Mouse (Mus musculus): Measurements from ENCODE around the gene Csf3r. TPM values are rescaled to one million over a fixed set of nuclear protein-coding genes. Genes with fewer than 3 reads are reported as not detected.

Csf3r gene
- polyA plus RNA-seq, 1 experiment from 2014 or later = 0.17 TPM

DNA sequence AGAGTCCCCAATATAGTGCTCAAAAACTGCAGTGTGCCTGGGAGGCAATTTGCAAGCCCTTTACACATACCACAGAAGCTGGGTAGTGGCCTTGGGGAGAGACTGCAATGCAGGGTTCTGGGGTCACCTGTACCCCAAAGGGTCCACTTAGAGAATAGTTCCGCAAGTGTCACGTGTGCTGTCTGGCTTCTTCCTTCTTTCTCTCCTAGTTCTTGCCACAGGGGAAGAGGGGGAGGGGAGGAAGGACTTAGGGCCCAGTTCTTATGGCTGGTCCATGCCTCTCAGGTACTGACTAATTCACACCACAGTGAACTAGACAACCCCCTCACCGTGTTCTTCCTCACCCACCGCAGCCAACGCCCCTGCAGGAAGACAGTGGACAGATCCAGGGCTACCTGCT lies 11.1 kb downstream of the Csf3r start:
- TF ChIP-seq EP300 (optimal IDR thresholded peaks at IDR 0.05) = no peak
- no peak for TF ChIP-seq CTCF (IDR thresholded peaks at IDR 0.05; ENCODE audit: low read depth)
- WGBS = 87% methylated on average over 5 of the region's 5 CpGs
- no peaks in the 10 kb centered on the region for H3K4me1 ChIP-seq (replicated peaks; ENCODE audit: control insufficient read depth, insufficient read depth)
- no peak overlapping the region for H3K4me3 ChIP-seq (ENCODE audit: low read depth, low read length)
- ATAC-seq (ENCODE audit: low FRiP score, low TSS enrichment) = no peak
- no peaks in the 10 kb centered on the region for H3K27me3 ChIP-seq (ENCODE audit: control insufficient read depth, insufficient read depth, low read length)
- H3K9me3 ChIP-seq (ENCODE audit: control insufficient read depth, low read length) = no peaks in the 10 kb centered on the region
- H3K27ac ChIP-seq (replicated peaks) = no peak overlapping the region
- H3K9ac ChIP-seq (ENCODE audit: low read length) = no peak overlapping the region
- DNase-seq (ENCODE audit: low spot score) = no peak
- H3K36me3 ChIP-seq (ENCODE audit: control insufficient read depth, insufficient read depth, low read length) = no peaks in the 10 kb centered on the region
- no peak overlapping the region for H3K4me2 ChIP-seq (replicated peaks; ENCODE audit: low read depth)

- Histone ChIP-seq H3K9me3 (ENCODE audit: control insufficient read depth, low read length) (no peaks in the 10 kb centered on the region), H3K27me3 (ENCODE audit: control insufficient read depth, insufficient read depth, low read length) (no peaks in the 10 kb centered on the region), H3K36me3 (ENCODE audit: control insufficient read depth, insufficient read depth, low read length) (0 out of 2 replicates have a peak, but pooled peaks cover 5% of the 10 kb centered on the region), H3K9ac (ENCODE audit: low read length) (peak within 1 kb of the TSS; percentile 86), H3K4me3 (ENCODE audit: low read depth, low read length) (peak within 1 kb of the TSS; percentile 88), H3K4me2 (replicated peaks; ENCODE audit: low read depth) (peak within 1 kb of the TSS; percentile 95), H3K27ac (replicated peaks) (peak within 1 kb of the TSS; percentile 76; the same call in 1 of the 2 replicates), H3K4me1 (replicated peaks; ENCODE audit: control insufficient read depth, insufficient read depth) (peaks cover 4% of the 10 kb centered on the region; the same call in 1 of the 2 replicates)
- ATAC-seq (ENCODE audit: low FRiP score, low TSS enrichment) (peak; percentile 96), DNase-seq (ENCODE audit: low spot score) (peak; percentile 90)
- WGBS = under 1% methylated on average over 56 of the region's 56 CpGs
- TF ChIP-seq EP300 (optimal IDR thresholded peaks at IDR 0.05) = no peak
Observed at GRCm38 (mm10) chr4:126046851-126047585, 22.7 kb downstream of the Csf3r start, which contains the start of gene Mrps15. Gene Mrps15, plus strand, starts transcription at chr4:126046925.

- H3K36me3 ChIP-seq (ENCODE audit: control insufficient read depth, insufficient read depth, low read length) = peaks cover 19% of the 10 kb centered on the region; the same call in 1 of the 2 replicates
- no peak for DNase-seq (ENCODE audit: low spot score)
- WGBS = 72% methylated on average over 7 of the region's 7 CpGs
Observed at GRCm38 (mm10) chr4:126051617-126052016, 27.3 kb downstream of the Csf3r start.

GRCm38 (mm10) chr4:126057207-126058133 lies 33.1 kb downstream of the Csf3r start:
- H3K27me3 ChIP-seq (ENCODE audit: control insufficient read depth, insufficient read depth, low read length) = no peaks in the 10 kb centered on the region
- no peaks in the 10 kb centered on the region for H3K9me3 ChIP-seq (ENCODE audit: control insufficient read depth, low read length)
- H3K9ac ChIP-seq (ENCODE audit: low read length) = peak overlapping the region; percentile 55
- ATAC-seq (ENCODE audit: low FRiP score, low TSS enrichment) (peak; percentile 19; the same call in 1 of the 2 replicates), DNase-seq (ENCODE audit: low spot score) (peak; percentile 23)
- H3K27ac ChIP-seq (replicated peaks) = peak overlapping the region; percentile 35; the same call in 1 of the 2 replicates
- 10% methylated on average over 19 of the region's 19 CpGs for WGBS
- peaks cover 14% of the 10 kb centered on the region; the same call in 1 of the 2 replicates for H3K36me3 ChIP-seq (ENCODE audit: control insufficient read depth, insufficient read depth, low read length)
- H3K4me1 ChIP-seq (replicated peaks; ENCODE audit: control insufficient read depth, insufficient read depth) = peaks cover 5% of the 10 kb centered on the region; the same call in 1 of the 2 replicates
- peak overlapping the region; percentile 86 for H3K4me2 ChIP-seq (replicated peaks; ENCODE audit: low read depth)
- peak overlapping the region; percentile 61 for H3K4me3 ChIP-seq (ENCODE audit: low read depth, low read length)
- TF ChIP-seq CTCF (IDR thresholded peaks at IDR 0.05; ENCODE audit: low read depth) (no peak), EP300 (optimal IDR thresholded peaks at IDR 0.05) (no peak)

More at GRCm38 (mm10) chr4:126051617-126052016, 27.3 kb downstream of the Csf3r start:
- H3K9me3 ChIP-seq (ENCODE audit: control insufficient read depth, low read length) = no peaks in the 10 kb centered on the region
- peaks cover 4% of the 10 kb centered on the region; the same call in 1 of the 2 replicates for H3K4me1 ChIP-seq (replicated peaks; ENCODE audit: control insufficient read depth, insufficient read depth)
- no peak for TF ChIP-seq EP300 (optimal IDR thresholded peaks at IDR 0.05)
- no peak for TF ChIP-seq CTCF (IDR thresholded peaks at IDR 0.05; ENCODE audit: low read depth)
- H3K4me2 ChIP-seq (replicated peaks; ENCODE audit: low read depth) = no peak overlapping the region
- H3K4me3 ChIP-seq (ENCODE audit: low read depth, low read length) = no peak overlapping the region
- ATAC-seq (ENCODE audit: low FRiP score, low TSS enrichment) = no peak
- H3K27ac ChIP-seq (replicated peaks) = no peak overlapping the region
- H3K9ac ChIP-seq (ENCODE audit: low read length) = no peak overlapping the region
- no peaks in the 10 kb centered on the region for H3K27me3 ChIP-seq (ENCODE audit: control insufficient read depth, insufficient read depth, low read length)

GRCm38 (mm10) chr4:126058134-126058996 lies 34.0 kb downstream of the Csf3r start, which contains the start of gene Oscp1:
Gene Oscp1, plus strand, starts transcription at chr4:126058565.
- DNase-seq (ENCODE audit: low spot score) = peak; percentile 90
- under 1% methylated on average over 57 of the region's 57 CpGs for WGBS
- Histone ChIP-seq H3K9me3 (ENCODE audit: control insufficient read depth, low read length) (no peaks in the 10 kb centered on the region), H3K4me2 (replicated peaks; ENCODE audit: low read depth) (peak within 1 kb of the TSS; percentile 86), H3K9ac (ENCODE audit: low read length) (peak within 1 kb of the TSS; percentile 62), H3K4me3 (ENCODE audit: low read depth, low read length) (peak within 1 kb of the TSS; percentile 61), H3K27ac (replicated peaks) (peak within 1 kb of the TSS; percentile 35; the same call in 1 of the 2 replicates), H3K27me3 (ENCODE audit: control insufficient read depth, insufficient read depth, low read length) (no peaks in the 10 kb centered on the region), H3K4me1 (replicated peaks; ENCODE audit: control insufficient read depth, insufficient read depth) (peaks cover 5% of the 10 kb centered on the region; the same call in 1 of the 2 replicates), H3K36me3 (ENCODE audit: control insufficient read depth, insufficient read depth, low read length) (peaks cover 14% of the 10 kb centered on the region; the same call in 1 of the 2 replicates)
- ATAC-seq (ENCODE audit: low FRiP score, low TSS enrichment) = peak; percentile 98
- peak; percentile 63 for TF ChIP-seq EP300 (optimal IDR thresholded peaks at IDR 0.05)
- TF ChIP-seq CTCF (IDR thresholded peaks at IDR 0.05; ENCODE audit: low read depth) = no peak
